Mouse (Mus musculus) MEL (cell line): ENCODE measurements at regions not wholly inside any gene's neighbourhood (a gene's known extent, or its start where the extent isn't known, plus 50 kb on each side); places are given as distances from the start of the nearest gene placed in this dataset.

Experiments
- DNase-seq: peaks from one replicate; pipeline ENCODE4 v3.0.0; 2011; ENCODE audit warnings: low read depth, low spot score
- H3K27ac ChIP-seq: 2 replicates; pipeline ENCODE4 v1.5.1; 2012; ENCODE audit warnings: low read depth, mild to moderate bottlenecking, control low read depth, low read length, moderate library complexity; ENCODE audit not compliant: control insufficient read depth
- H3K27me3 ChIP-seq, 2 experiments: fragments of 150-350 bp in 1 of 2; sonication (generic) in 1 of 2; 2 replicates each; pipeline ENCODE4 v1.6.1; 2012; ENCODE audit warnings: low read length in 2 of 2, mild to moderate bottlenecking in 2 of 2, improper control_type of control experiment in 1 of 2, moderate library complexity in 1 of 2; ENCODE audit not compliant: insufficient read depth in 2 of 2, control insufficient read depth in 1 of 2
- H3K36me3 ChIP-seq, 2 experiments: 2 replicates each; pipeline ENCODE4 v1.6.1; 2012 to 2014; ENCODE audit warnings: low read length in 2 of 2, improper control_type of control experiment in 1 of 2, inconsistent platforms in 1 of 2, mild to moderate bottlenecking in 1 of 2; ENCODE audit not compliant: insufficient read depth in 2 of 2, control insufficient read depth in 1 of 2
- H3K4me1 ChIP-seq, 2 experiments: fragments of 150-350 bp in 1 of 2; sonication (generic) in 1 of 2; 2 replicates each; pipeline ENCODE4 v1.6.1; 2012; ENCODE audit warnings: low read length in 2 of 2, improper control_type of control experiment in 1 of 2, mild to moderate bottlenecking in 1 of 2; ENCODE audit not compliant: insufficient read depth in 2 of 2, control insufficient read depth in 1 of 2
- H3K4me3 ChIP-seq, 2 experiments: fragments of 150-350 bp in 1 of 2; sonication (generic) in 1 of 2; 2 replicates each; pipeline ENCODE4 v1.5.1; 2012; ENCODE audit warnings: low read depth in 2 of 2, low read length in 2 of 2, mild to moderate bottlenecking in 2 of 2, moderate library complexity in 2 of 2, control low read depth in 1 of 2, improper control_type of control experiment in 1 of 2; ENCODE audit not compliant: control insufficient read depth in 1 of 2, insufficient read depth in 1 of 2
- H3K79me2 ChIP-seq: 2 replicates; pipeline ENCODE4 v1.6.1; 2012; ENCODE audit warnings: mild to moderate bottlenecking, low read length, moderate library complexity; ENCODE audit not compliant: control insufficient read depth, poor library complexity, insufficient read depth
- H3K9ac ChIP-seq: 2 replicates; pipeline ENCODE4 v1.6.1; 2012; ENCODE audit warnings: low read depth, mild to moderate bottlenecking, control low read depth, low read length, moderate library complexity; ENCODE audit not compliant: control insufficient read depth, poor library complexity, severe bottlenecking
- H3K9me3 ChIP-seq: fragments of 150-350 bp; sonication (generic); replicated peaks from 2 replicates; pipeline ENCODE4 v1.6.1; 2012; ENCODE audit warnings: mild to moderate bottlenecking, low read length, improper control_type of control experiment, moderate library complexity; ENCODE audit not compliant: insufficient read depth
- BHLHE40 ChIP-seq: IDR thresholded peaks from 2 replicates; pipeline ENCODE4 v1.6.1; 2012; ENCODE audit warnings: low read depth, mild to moderate bottlenecking, inconsistent platforms, low read length, improper control_type of control experiment, borderline replicate concordance
- CHD1 ChIP-seq: IDR thresholded peaks from 2 replicates; pipeline ENCODE4 v1.6.1; 2012; ENCODE audit warnings: low read depth, mild to moderate bottlenecking, inconsistent platforms, low read length, improper control_type of control experiment
- CTCF ChIP-seq, 3 experiments: IDR thresholded peaks in 2 of 3; conservative IDR thresholded peaks in 1 of 3; 2 replicates each; pipeline ENCODE4 v1.5.1; 2011 to 2012; ENCODE audit warnings: low read length in 3 of 3, low read depth in 2 of 3, mild to moderate bottlenecking in 2 of 3, improper control_type of control experiment in 1 of 3, inconsistent platforms in 1 of 3, mixed read lengths in 1 of 3, moderate library complexity in 1 of 3; ENCODE audit not compliant: control insufficient read depth in 1 of 3, insufficient read depth in 1 of 3, poor library complexity in 1 of 3, severe bottlenecking in 1 of 3
- ELF1 ChIP-seq: IDR thresholded peaks from 2 replicates; pipeline ENCODE4 v1.6.1; 2014; ENCODE audit warnings: low read depth, mild to moderate bottlenecking, inconsistent platforms, low read length, improper control_type of control experiment, moderate library complexity
- EP300 ChIP-seq, 2 experiments: IDR thresholded peaks; 2 replicates each; pipeline ENCODE4 v1.6.1; 2011; ENCODE audit warnings: improper control_type of control experiment in 2 of 2, low read length in 2 of 2, low read depth in 1 of 2, mild to moderate bottlenecking in 1 of 2
- ETS1 ChIP-seq: IDR thresholded peaks from 2 replicates; pipeline ENCODE4 v1.6.1; 2012; ENCODE audit warnings: low read depth, mild to moderate bottlenecking, inconsistent platforms, low read length, improper control_type of control experiment, moderate library complexity
- GABPA ChIP-seq: IDR thresholded peaks from 2 replicates; pipeline ENCODE4 v1.6.1; 2012; ENCODE audit warnings: low read depth, mild to moderate bottlenecking, inconsistent platforms, low read length, improper control_type of control experiment, moderate library complexity
- GATA1 ChIP-seq: IDR thresholded peaks from 2 replicates; pipeline ENCODE4 v1.6.1; 2011; ENCODE audit warnings: low read depth, low read length, improper control_type of control experiment
- HCFC1 ChIP-seq: IDR thresholded peaks from 2 replicates; pipeline ENCODE4 v1.6.1; 2012; ENCODE audit warnings: low read depth, mild to moderate bottlenecking, inconsistent platforms, low read length, improper control_type of control experiment, moderate library complexity
- MAFK ChIP-seq: IDR thresholded peaks from 2 replicates; pipeline ENCODE4 v1.6.1; 2011; ENCODE audit warnings: low read depth, mild to moderate bottlenecking, low read length, improper control_type of control experiment, borderline replicate concordance
- MAX ChIP-seq: IDR thresholded peaks from 2 replicates; pipeline ENCODE4 v1.6.1; 2011; ENCODE audit warnings: low read length, improper control_type of control experiment
- MXI1 ChIP-seq: IDR thresholded peaks from 2 replicates; pipeline ENCODE4 v1.6.1; 2011; ENCODE audit warnings: mild to moderate bottlenecking, low read depth, low read length, improper control_type of control experiment
- MYB ChIP-seq: IDR thresholded peaks from 2 replicates; pipeline ENCODE4 v1.6.1; 2011; ENCODE audit warnings: mild to moderate bottlenecking, low read depth, low read length, improper control_type of control experiment
- MYC ChIP-seq: IDR thresholded peaks from 2 replicates; pipeline ENCODE4 v1.6.1; 2011; ENCODE audit warnings: low read depth, mild to moderate bottlenecking, low read length, improper control_type of control experiment, moderate library complexity
- NELFE ChIP-seq: IDR thresholded peaks from 2 replicates; pipeline ENCODE4 v1.6.1; 2011; ENCODE audit warnings: low read depth, low read length, improper control_type of control experiment
- POLR2A ChIP-seq, 2 experiments: IDR thresholded peaks; 2 replicates each; pipeline ENCODE4 v1.6.1; 2011 to 2012; ENCODE audit warnings: low read length in 2 of 2, mild to moderate bottlenecking in 2 of 2, control low read depth in 1 of 2, improper control_type of control experiment in 1 of 2, low read depth in 1 of 2, moderate library complexity in 1 of 2; ENCODE audit not compliant: control insufficient read depth in 1 of 2, insufficient read depth in 1 of 2, poor library complexity in 1 of 2
- POLR2AphosphoS5 ChIP-seq: IDR thresholded peaks from 2 replicates; pipeline ENCODE4 v1.6.1; 2012; ENCODE audit warnings: low read depth, borderline replicate concordance, mild to moderate bottlenecking, inconsistent platforms, low read length, moderate library complexity, mixed read lengths
- RAD21 ChIP-seq: IDR thresholded peaks from 2 replicates; pipeline ENCODE4 v1.6.1; 2011; ENCODE audit warnings: mild to moderate bottlenecking, low read depth, low read length, improper control_type of control experiment
- SMC3 ChIP-seq: IDR thresholded peaks from 2 replicates; pipeline ENCODE4 v1.6.1; 2011; ENCODE audit warnings: low read depth, low read length, improper control_type of control experiment
- TAL1 ChIP-seq: IDR thresholded peaks from 2 replicates; pipeline ENCODE4 v1.6.1; 2012; ENCODE audit warnings: mild to moderate bottlenecking, inconsistent platforms, low read length, moderate library complexity, mixed read lengths
- UBTF ChIP-seq: IDR thresholded peaks from 2 replicates; pipeline ENCODE4 v1.6.1; 2012; ENCODE audit warnings: low read depth, mild to moderate bottlenecking, inconsistent platforms, low read length, improper control_type of control experiment, moderate library complexity, borderline replicate concordance; ENCODE audit not compliant: insufficient read depth
- ZKSCAN1 ChIP-seq: IDR thresholded peaks from 2 replicates; pipeline ENCODE4 v1.6.1; 2012; ENCODE audit warnings: low read depth, mild to moderate bottlenecking, inconsistent platforms, low read length, improper control_type of control experiment, moderate library complexity
- ZNF384 ChIP-seq: IDR thresholded peaks from 2 replicates; pipeline ENCODE4 v1.6.1; 2012; ENCODE audit warnings: low read depth, mild to moderate bottlenecking, inconsistent platforms, low read length, improper control_type of control experiment

DNA sequence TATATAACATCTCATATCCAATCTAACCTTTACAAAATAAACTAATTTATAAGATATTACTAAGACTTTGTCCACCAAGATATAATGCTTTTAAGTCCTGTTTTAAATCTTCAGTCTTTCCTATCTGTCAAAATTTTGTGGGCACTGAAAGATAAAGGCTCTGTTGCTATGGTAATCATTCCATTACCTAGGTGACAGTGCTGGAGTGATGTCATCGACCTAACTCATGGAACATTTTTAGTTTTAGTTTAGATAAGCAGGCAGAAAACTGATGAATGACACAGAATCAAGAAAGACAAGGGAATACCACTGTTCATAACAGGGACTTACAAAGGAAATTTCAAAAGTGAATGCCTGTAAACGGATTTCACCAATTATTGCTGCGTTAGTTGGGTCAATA is 350.3 kb upstream of the Fshr start:
- Histone ChIP-seq H3K9me3 (no peaks in the 10 kb centered on the region), H3K36me3 (no peaks in the 10 kb centered on the region), H3K27ac (no peak overlapping the region), H3K9ac (no peak overlapping the region), H3K4me1 (no peaks in the 10 kb centered on the region), H3K79me2 (no peaks in the 10 kb centered on the region), H3K27me3 (no peaks in the 10 kb centered on the region), H3K4me3 (no peak overlapping the region)
- TF ChIP-seq RAD21 (no peak), HCFC1 (no peak), EP300 (IDR thresholded peaks at IDR 0.05; ENCODE audit: low read depth in 1 of 2, low read length in 2 of 2) (no peak), GABPA (no peak), MXI1 (no peak), MAX (no peak), POLR2A (IDR thresholded peaks at IDR 0.05; ENCODE audit: control insufficient read depth in 1 of 2, insufficient read depth in 1 of 2, low read depth in 1 of 2, low read length in 2 of 2, poor library complexity in 1 of 2) (no peak)
- no peak for DNase-seq

GRCm38 (mm10) chr17:89521912-89522311 is 321.4 kb upstream of the Fshr start:
- Histone ChIP-seq H3K36me3 (no peaks in the 10 kb centered on the region), H3K79me2 (no peaks in the 10 kb centered on the region), H3K9me3 (no peaks in the 10 kb centered on the region), H3K27me3 (no peaks in the 10 kb centered on the region), H3K4me3 (no peak overlapping the region), H3K9ac (no peak overlapping the region), H3K4me1 (no peaks in the 10 kb centered on the region), H3K27ac (no peak overlapping the region)
- DNase-seq = no peak
- TF ChIP-seq POLR2A (IDR thresholded peaks at IDR 0.05; ENCODE audit: control insufficient read depth in 1 of 2, insufficient read depth in 1 of 2, low read depth in 1 of 2, low read length in 2 of 2, poor library complexity in 1 of 2) (no peak), MYB (no peak), MAX (no peak), ZNF384 (no peak), GATA1 (no peak), BHLHE40 (no peak), CHD1 (no peak), MAFK (no peak), TAL1 (no peak), POLR2AphosphoS5 (no peak), MYC (no peak), UBTF (no peak), ETS1 (no peak), NELFE (no peak), ZKSCAN1 (no peak), CTCF (IDR thresholded peaks at IDR 0.05 in 2 of 3, conservative IDR thresholded peaks at IDR 0.05 in 1 of 3; ENCODE audit: control insufficient read depth in 1 of 3, insufficient read depth in 1 of 3, low read depth in 2 of 3, low read length in 3 of 3, poor library complexity in 1 of 3, severe bottlenecking in 1 of 3) (no peak), SMC3 (no peak), ELF1 (no peak)
